Mouse (Mus musculus): ENCODE measurements at regions not wholly inside any gene's neighbourhood (a gene's known extent, or its start where the extent isn't known, plus 50 kb on each side); places are given as distances from the start of the nearest gene placed in this dataset.

DNA sequence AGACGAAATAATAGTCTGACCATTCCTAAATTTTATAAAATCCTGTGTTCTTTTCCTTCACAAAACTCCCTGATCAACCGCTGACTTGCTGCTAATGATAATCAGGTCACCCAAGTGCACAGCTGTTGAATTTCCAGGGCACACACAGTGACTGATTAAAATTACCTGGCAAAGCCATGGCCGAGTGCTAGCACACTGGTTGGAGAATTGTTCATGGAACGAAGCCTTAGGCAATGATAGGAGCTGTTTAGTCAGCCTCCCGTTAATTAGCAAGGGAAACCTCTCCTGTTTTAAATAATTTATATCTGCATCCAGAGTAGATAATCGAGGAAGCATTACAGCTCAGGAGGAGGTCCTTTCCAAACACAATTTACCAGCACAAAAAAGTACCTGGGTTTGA lies 362.8 kb upstream of the 4930452B06Rik start:
- TF ChIP-seq CTCF (IDR thresholded peaks at IDR 0.05; ENCODE audit: low read depth) (no peak), EP300 (IDR thresholded peaks at IDR 0.05; ENCODE audit: low read depth) (no peak)
